Mouse (Mus musculus): ENCODE data around the gene Psma6. TPM values are rescaled to one million over a fixed set of nuclear protein-coding genes. Genes with fewer than 3 reads are reported as not detected.
"Not testable (repeated sequence)": the region's sequence is repeated elsewhere in the genome, so short reads cannot be mapped to it uniquely, and the experiment has no call there.

Psma6 gene
- polyA plus RNA-seq, 1 experiment: 538 TPM

- H3K36me3 ChIP-seq (ENCODE audit: control insufficient read depth, insufficient read depth, low read length): no peaks in the 10 kb centered on the region
- no peak overlapping the region for H3K27ac ChIP-seq (ENCODE audit: control insufficient read depth, insufficient read depth, low read depth, low read length)
- H3K4me3 ChIP-seq (ENCODE audit: control insufficient read depth, low read depth, low read length): no peak overlapping the region
- peaks cover 18% of the 10 kb centered on the region for H3K4me1 ChIP-seq (ENCODE audit: control insufficient read depth, insufficient read depth, low read length)
- TF ChIP-seq POLR2A (IDR thresholded peaks at IDR 0.05; ENCODE audit: control insufficient read depth, low read depth, low read length) (no peak), CTCF (IDR thresholded peaks at IDR 0.05; ENCODE audit: control insufficient read depth, insufficient read depth, insufficient replicate concordance, low read depth, low read length) (no peak)
- no peaks in the 10 kb centered on the region for H3K27me3 ChIP-seq (ENCODE audit: control insufficient read depth, insufficient read depth, low read length)
Observed at GRCm38 (mm10) chr12:55392733-55393577, 8.9 kb downstream of the Psma6 start.

GRCm38 (mm10) chr12:55395601-55396000 is 11.6 kb downstream of the Psma6 start:
- H3K27me3 ChIP-seq (ENCODE audit: control insufficient read depth, insufficient read depth, low read length): not testable (repeated sequence)
- H3K4me3 ChIP-seq (ENCODE audit: control insufficient read depth, low read depth, low read length): peak overlapping the region; percentile 17; the same call in 1 of the 2 replicates

DNA sequence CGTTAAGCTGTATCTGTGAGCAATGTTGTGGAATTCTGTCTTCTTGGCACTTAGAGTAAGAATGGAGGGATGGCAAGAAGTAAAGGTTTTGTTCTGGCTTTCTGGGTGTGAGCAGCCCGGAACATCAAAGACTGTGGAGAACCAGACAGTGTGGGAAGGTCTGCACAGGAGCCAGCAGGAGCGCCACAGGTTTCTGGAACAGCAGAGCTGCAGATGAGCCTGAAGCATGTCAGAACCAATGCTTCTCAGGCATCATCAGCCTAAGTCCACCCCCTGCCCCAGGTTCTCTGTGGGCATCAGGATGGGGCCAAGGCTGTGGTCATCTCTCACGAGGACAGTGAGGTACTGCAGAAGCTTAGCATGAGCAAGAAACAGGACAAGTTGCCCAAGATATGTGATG is 12.5 kb downstream of the Psma6 start:
- no peaks in the 10 kb centered on the region for H3K36me3 ChIP-seq (ENCODE audit: control insufficient read depth, insufficient read depth, low read length)
- TF ChIP-seq POLR2A (IDR thresholded peaks at IDR 0.05; ENCODE audit: control insufficient read depth, low read depth, low read length): no peak

More at GRCm38 (mm10) chr12:55395601-55396000, 11.6 kb downstream of the Psma6 start:
- not testable (repeated sequence) for H3K4me1 ChIP-seq (ENCODE audit: control insufficient read depth, insufficient read depth, low read length); H3K36me3 ChIP-seq (ENCODE audit: control insufficient read depth, insufficient read depth, low read length); H3K27ac ChIP-seq (ENCODE audit: control insufficient read depth, insufficient read depth, low read depth, low read length)

GRCm38 (mm10) chr12:55397544-55398239 is 13.7 kb downstream of the Psma6 start:
- TF ChIP-seq POLR2A (IDR thresholded peaks at IDR 0.05; ENCODE audit: control insufficient read depth, low read depth, low read length): no peak
- TF ChIP-seq CTCF (IDR thresholded peaks at IDR 0.05; ENCODE audit: control insufficient read depth, insufficient read depth, insufficient replicate concordance, low read depth, low read length): no peak

More for the DNA sequence above, 12.5 kb downstream of the Psma6 start:
- Histone ChIP-seq H3K4me3 (ENCODE audit: control insufficient read depth, low read depth, low read length) (peak overlapping the region; percentile 17; the same call in 1 of the 2 replicates), H3K27ac (ENCODE audit: control insufficient read depth, insufficient read depth, low read depth, low read length) (no peak overlapping the region), H3K27me3 (ENCODE audit: control insufficient read depth, insufficient read depth, low read length) (no peaks in the 10 kb centered on the region), H3K4me1 (ENCODE audit: control insufficient read depth, insufficient read depth, low read length) (peaks cover 7% of the 10 kb centered on the region)

DNA sequence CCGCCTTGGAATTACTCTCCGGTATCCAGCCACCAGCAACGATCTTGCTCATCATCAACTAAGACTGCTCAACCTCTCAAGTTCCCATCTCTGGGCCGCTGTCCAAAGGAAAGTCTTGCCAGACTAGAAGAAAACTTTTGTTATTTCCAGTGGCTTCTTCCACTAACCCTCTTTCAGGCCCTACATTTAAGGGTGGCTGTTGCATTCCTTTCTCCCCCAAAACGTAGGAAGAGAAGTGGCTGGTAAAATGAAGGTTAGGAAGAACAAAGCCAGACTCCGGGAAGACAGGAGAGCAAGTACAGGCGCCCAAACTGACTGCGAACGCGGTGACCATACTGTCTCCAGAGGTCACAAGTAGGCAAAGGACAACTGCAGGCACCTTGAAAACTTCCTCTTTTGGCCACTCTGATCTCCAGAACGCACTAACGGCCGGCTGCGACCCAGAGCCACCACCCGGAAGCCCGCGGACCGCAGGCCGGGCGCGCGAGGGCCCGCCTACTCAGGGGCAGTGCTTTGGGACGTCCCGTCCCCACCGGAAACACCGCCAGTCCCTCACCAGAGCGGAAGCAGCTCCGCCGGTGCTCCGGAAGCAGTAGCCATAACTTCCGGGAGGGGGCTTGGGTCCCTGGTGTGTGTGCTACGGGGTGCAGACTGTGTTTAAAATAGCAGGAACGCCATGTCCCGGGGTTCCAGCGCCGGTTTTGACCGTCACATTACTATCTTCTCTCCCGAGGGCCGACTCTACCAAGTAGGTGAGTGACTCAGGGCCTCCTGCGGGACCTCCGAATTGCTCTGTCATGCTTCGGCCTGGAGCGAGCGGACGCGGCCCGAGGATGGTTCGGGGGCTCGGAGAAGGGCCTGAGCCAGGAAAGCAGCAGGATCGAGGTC is 14.5 kb downstream of the Psma6 start:
- Histone ChIP-seq H3K27ac (ENCODE audit: control insufficient read depth, insufficient read depth, low read depth, low read length) (peak overlapping the region; percentile 98), H3K4me1 (ENCODE audit: control insufficient read depth, insufficient read depth, low read length) (peaks cover 7% of the 10 kb centered on the region), H3K4me3 (ENCODE audit: control insufficient read depth, low read depth, low read length) (peak overlapping the region; percentile 97), H3K27me3 (ENCODE audit: control insufficient read depth, insufficient read depth, low read length) (no peaks in the 10 kb centered on the region), H3K36me3 (ENCODE audit: control insufficient read depth, insufficient read depth, low read length) (no peaks in the 10 kb centered on the region)
- TF ChIP-seq CTCF (IDR thresholded peaks at IDR 0.05; ENCODE audit: control insufficient read depth, insufficient read depth, insufficient replicate concordance, low read depth, low read length): no peak
- TF ChIP-seq POLR2A (IDR thresholded peaks at IDR 0.05; ENCODE audit: control insufficient read depth, low read depth, low read length): peak; percentile 93

More at GRCm38 (mm10) chr12:55397544-55398239, 13.7 kb downstream of the Psma6 start:
- H3K36me3 ChIP-seq (ENCODE audit: control insufficient read depth, insufficient read depth, low read length): no peaks in the 10 kb centered on the region
- H3K4me1 ChIP-seq (ENCODE audit: control insufficient read depth, insufficient read depth, low read length): peaks cover 7% of the 10 kb centered on the region
- no peaks in the 10 kb centered on the region for H3K27me3 ChIP-seq (ENCODE audit: control insufficient read depth, insufficient read depth, low read length)
- H3K27ac ChIP-seq (ENCODE audit: control insufficient read depth, insufficient read depth, low read depth, low read length): peak overlapping the region; percentile 98
- peak overlapping the region; percentile 97 for H3K4me3 ChIP-seq (ENCODE audit: control insufficient read depth, low read depth, low read length)

DNA sequence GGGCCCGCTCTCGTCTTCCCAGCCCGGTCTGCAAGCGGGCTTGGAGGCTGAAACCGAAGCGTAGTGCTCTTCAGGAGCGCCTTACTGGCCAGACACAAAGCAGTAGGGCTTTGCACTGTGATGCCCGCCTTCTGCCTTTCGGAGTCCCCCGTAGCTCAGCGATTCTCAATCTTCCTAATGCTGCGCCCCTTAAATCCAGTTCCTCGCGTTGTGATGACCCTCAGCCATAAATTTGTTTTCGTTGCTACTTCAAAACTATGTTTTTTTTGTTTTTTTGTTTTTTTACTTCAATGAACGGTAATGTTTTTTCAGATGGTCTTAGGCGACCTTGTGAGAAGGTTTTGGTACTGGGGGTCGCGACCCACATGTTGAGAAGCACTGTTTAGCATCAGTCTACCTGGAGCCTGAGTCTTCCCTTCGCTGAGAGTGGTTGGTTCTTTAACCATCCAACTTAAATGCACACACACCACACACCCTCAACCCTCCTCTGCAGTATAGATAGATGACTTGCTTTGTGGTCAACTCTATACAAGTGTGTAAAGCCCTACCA is 15.2 kb downstream of the Psma6 start:
- Histone ChIP-seq H3K4me3 (ENCODE audit: control insufficient read depth, low read depth, low read length) (peak overlapping the region; percentile 97), H3K36me3 (ENCODE audit: control insufficient read depth, insufficient read depth, low read length) (no peaks in the 10 kb centered on the region), H3K4me1 (ENCODE audit: control insufficient read depth, insufficient read depth, low read length) (peaks cover 7% of the 10 kb centered on the region), H3K27ac (ENCODE audit: control insufficient read depth, insufficient read depth, low read depth, low read length) (peak overlapping the region; percentile 90), H3K27me3 (ENCODE audit: control insufficient read depth, insufficient read depth, low read length) (no peaks in the 10 kb centered on the region)
- TF ChIP-seq POLR2A (IDR thresholded peaks at IDR 0.05; ENCODE audit: control insufficient read depth, low read depth, low read length) (no peak), CTCF (IDR thresholded peaks at IDR 0.05; ENCODE audit: control insufficient read depth, insufficient read depth, insufficient replicate concordance, low read depth, low read length) (no peak)

Data from testis, adult 2 months (tissue).